Mouse (Mus musculus): ENCODE data around the gene Gm10295.

DNA sequence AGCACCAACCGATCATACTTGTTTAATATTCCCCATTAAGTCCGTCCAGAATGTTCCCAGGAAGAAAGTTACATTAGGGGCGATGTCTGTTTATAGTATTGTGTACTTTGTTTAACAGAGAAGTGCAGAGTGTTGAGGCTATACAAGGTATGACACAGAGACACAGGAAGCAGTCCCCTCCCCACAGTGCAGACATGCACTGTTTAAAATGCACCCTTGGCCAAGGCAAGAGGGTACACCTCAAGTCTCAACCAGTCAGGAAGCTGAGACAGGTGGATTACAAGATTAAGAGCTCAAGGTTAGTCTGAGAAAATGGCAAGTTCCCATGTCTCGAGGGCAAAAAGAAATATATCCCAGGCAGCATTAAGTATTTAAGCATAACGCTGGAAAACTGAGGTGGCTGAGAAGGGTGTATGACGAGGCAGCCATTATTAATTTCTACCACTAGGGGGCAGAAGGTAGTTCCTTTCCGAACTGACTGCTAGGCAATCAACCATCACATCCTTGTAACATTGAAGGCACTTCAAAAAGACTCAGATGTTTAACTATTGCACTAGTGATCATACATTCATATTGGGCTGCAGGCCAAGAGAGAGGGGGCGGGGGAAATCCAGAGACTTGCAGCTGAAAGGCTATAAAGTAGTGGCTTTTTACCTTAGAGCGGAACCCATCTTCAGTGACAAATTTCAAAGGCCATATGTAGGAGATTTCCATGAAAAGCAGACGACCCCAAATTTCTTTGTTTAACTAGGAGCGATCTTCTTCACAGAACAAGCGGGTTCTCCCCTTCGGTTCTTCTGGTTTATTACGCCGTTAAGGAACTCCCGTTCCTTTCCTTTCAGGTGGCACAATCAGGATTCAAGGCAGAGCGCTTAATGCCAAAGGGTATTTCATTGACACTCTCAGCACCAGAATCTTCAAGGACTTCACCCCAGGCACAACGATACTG, 27.8 kb upstream of the Gm10295 start:
- TF ChIP-seq CTCF (IDR thresholded peaks at IDR 0.05; ENCODE audit: low read depth, low read length): peak; percentile 23
- no peak for TF ChIP-seq POLR2A (IDR thresholded peaks at IDR 0.05; ENCODE audit: extremely low read depth, insufficient read depth, low read length)

All from liver, adult 2 months (tissue).